In genomic region chr6:22049093-22049492, GRCm38 (mm10) we compare ENCODE assay signal across 14 mouse cellular contexts.
A peak's percentile ranks its signal among the peaks of the same experiment; 100 is the strongest.
DNase-seq lines count a peak whose midpoint lies in the region; ATAC-seq and TF ChIP-seq lines count a peak whose summit lies in the region.
"Had no signal": no experiment of that assay in that cellular context is flagged by ENCODE, and none has a peak within 500 bp of the region (broad histone marks: within the 10 kb centered on the region; RNA-seq: fewer than 3 reads in every experiment).

No protein-coding gene starts in this region.

- ATAC-seq in lung, embryonic 15.5 days (ENCODE audit: borderline replicate concordance, extremely low read depth, low FRiP score, low TSS enrichment) = peak; percentile 82
- no peak for ATAC-seq in heart, embryonic 14.5 days (ENCODE audit: insufficient number of reproducible peaks, insufficient read depth, low FRiP score, low read depth)
- ATAC-seq: activated CD4-positive, CD25-positive, alpha-beta regulatory T cell, adult 4 months had no signal

- no peak for TF ChIP-seq POLR2A in lung, adult 2 months (IDR thresholded peaks at IDR 0.05; ENCODE audit: borderline replicate concordance, extremely low read depth, low read depth, low read length)

- H3K9ac ChIP-seq in lung, embryonic 15.5 days = no peak overlapping the region
- no peak overlapping the region for H3K9ac ChIP-seq in heart, embryonic 14.5 days (ENCODE audit: low read length)
- H3K9ac ChIP-seq: hindbrain, embryonic 15.5 days had no signal

- peaks cover 2% of the 10 kb centered on the region; the same call in 1 of the 2 replicates for H3K36me3 ChIP-seq in heart, embryonic 10.5 days
- H3K36me3 ChIP-seq in lung, embryonic 15.5 days = no peaks in the 10 kb centered on the region
- no peaks in the 10 kb centered on the region for H3K36me3 ChIP-seq in heart, embryonic 14.5 days (ENCODE audit: control insufficient read depth, insufficient read depth, low read length)
- H3K36me3 ChIP-seq: G1E; hindbrain, embryonic 15.5 days had no signal

- H3K4me3 ChIP-seq in heart, embryonic 10.5 days = no peak overlapping the region
- no peak overlapping the region for H3K4me3 ChIP-seq in lung, embryonic 15.5 days
- no peak overlapping the region for H3K4me3 ChIP-seq in lung, adult 2 months (replicated peaks; ENCODE audit: extremely low read depth, low read depth, low read length)
- H3K4me3 ChIP-seq in heart, embryonic 14.5 days (ENCODE audit: control insufficient read depth in 1 of 2, insufficient read depth in 1 of 2, low read depth in 1 of 2, low read length in 2 of 2) = no peak overlapping the region
- H3K4me3 ChIP-seq: hindbrain, embryonic 15.5 days had no signal

- TF ChIP-seq CTCF in lung, adult 2 months (IDR thresholded peaks at IDR 0.05; ENCODE audit: insufficient read depth, low read length) = no peak

- 73% methylated on average over 5 of the region's 5 CpGs for WGBS in heart, embryonic 10.5 days
- WGBS in lung, embryonic 15.5 days = 29% methylated on average over 5 of the region's 5 CpGs
- 37% methylated on average over 5 of the region's 5 CpGs for WGBS in lung, adult 2 months
- WGBS in heart, embryonic 14.5 days = 51% methylated on average over 5 of the region's 5 CpGs

- H3K4me2 ChIP-seq in lung, embryonic 15.5 days = peak overlapping the region; percentile 18; the same call in 1 of the 2 replicates
- H3K4me2 ChIP-seq in heart, embryonic 14.5 days (ENCODE audit: low read length) = no peak overlapping the region
- H3K4me2 ChIP-seq: hindbrain, embryonic 15.5 days had no signal

- H3K27me3 ChIP-seq in heart, embryonic 10.5 days (ENCODE audit: insufficient read depth, poor library complexity, severe bottlenecking) = no peaks in the 10 kb centered on the region
- no peaks in the 10 kb centered on the region for H3K27me3 ChIP-seq in lung, embryonic 15.5 days
- no peaks in the 10 kb centered on the region for H3K27me3 ChIP-seq in heart, embryonic 14.5 days (ENCODE audit: control insufficient read depth, insufficient read depth, low read length)
- H3K27me3 ChIP-seq: hindbrain, embryonic 15.5 days had no signal

- no peaks in the 10 kb centered on the region for H3K9me3 ChIP-seq in heart, embryonic 10.5 days
- no peaks in the 10 kb centered on the region for H3K9me3 ChIP-seq in lung, embryonic 15.5 days
- H3K9me3 ChIP-seq in heart, embryonic 14.5 days (ENCODE audit: control insufficient read depth, low read length) = no peaks in the 10 kb centered on the region
- H3K9me3 ChIP-seq: G1E; hindbrain, embryonic 15.5 days had no signal

- DNase-seq in heart, adult 18-20 months = peak; percentile 50 to 60
- no peak for DNase-seq in heart, embryonic 10.5 days (ENCODE audit: low spot score)
- no peak for DNase-seq in lung, adult 2 months
- DNase-seq in lung, postnatal 4 days = peak; percentile 7 to 47
- DNase-seq in frontal cortex, postnatal 14 days (ENCODE audit: low spot score in 2 of 2) = no peak
- no peak for DNase-seq in layer of hippocampus, adult 18-20 months (ENCODE audit: low spot score in 2 of 2)
- DNase-seq: cerebellum, postnatal 36 days; liver; right cerebral cortex, postnatal 25 days had no signal

- H3K27ac ChIP-seq in heart, embryonic 10.5 days = no peak overlapping the region; the same call in 1 of the 2 replicates
- peak overlapping the region; percentile 79 for H3K27ac ChIP-seq in lung, embryonic 15.5 days
- peak overlapping the region; percentile 54 to 64 for H3K27ac ChIP-seq in heart, embryonic 14.5 days (replicated peaks in 1 of 2; ENCODE audit: control insufficient read depth in 1 of 2, insufficient read depth in 1 of 2, low read depth in 2 of 2, low read length in 2 of 2)
- H3K27ac ChIP-seq: hindbrain, embryonic 15.5 days had no signal

- H3K4me1 ChIP-seq in heart, embryonic 10.5 days = no peaks in the 10 kb centered on the region
- peaks cover 14% of the 10 kb centered on the region; the same call in 1 of the 2 replicates for H3K4me1 ChIP-seq in lung, embryonic 15.5 days
- peaks cover 6% of the 10 kb centered on the region; the same call in 1 of the 2 replicates for H3K4me1 ChIP-seq in lung, adult 2 months (ENCODE audit: control insufficient read depth, insufficient read depth, low read length)
- peaks cover 0 to 2% of the 10 kb centered on the region in 2 experiments; a peak in 1 of 4 replicates for H3K4me1 ChIP-seq in heart, embryonic 14.5 days (ENCODE audit: control insufficient read depth in 2 of 2, insufficient read depth in 2 of 2, low read length in 2 of 2)
- H3K4me1 ChIP-seq: hindbrain, embryonic 15.5 days had no signal

Comparison
In these comparisons a context has a peak if more than half of its experiments do, and no peak if none do; other contexts are left out.
1. DNase-seq: peak in heart, adult 18-20 months (2 of 2) and lung, postnatal 4 days (2 of 2); none in heart, embryonic 10.5 days (single experiment), lung, adult 2 months (single experiment), frontal cortex, postnatal 14 days (0 of 2) and layer of hippocampus, adult 18-20 months (0 of 2).